Mouse (Mus musculus) gastrocnemius, postnatal 36 days (tissue): ENCODE measurements around the gene Slc32a1. TPM values are rescaled to one million over a fixed set of nuclear protein-coding genes. Genes with fewer than 3 reads are reported as not detected.

Experiments
- DNase-seq, 2 experiments: peaks; one replicate each; pipeline ENCODE4 v3.0.0; 2022
- intact Hi-C: fragments of 180-260 bp; cut with DNase I; formaldehyde crosslinking; loops from one replicate; pipeline ENCODE4 v1.15.1; 2025
- long read RNA-seq, 2 experiments: library from polyadenylated mRNA; stranded (forward); transcript quantifications; one replicate each; pipeline ENCODE4 v2.0.0; 2021
- total RNA-seq, 2 experiments: library from RNA; stranded (reverse); gene quantifications; 2 replicates each; pipeline ENCODE4 v1.2.3; 2021

Slc32a1 gene
- not detected for total RNA-seq
- long read RNA-seq, experiment 1, result 0 reads
- long read RNA-seq, experiment 2, result 0 reads

DNA sequence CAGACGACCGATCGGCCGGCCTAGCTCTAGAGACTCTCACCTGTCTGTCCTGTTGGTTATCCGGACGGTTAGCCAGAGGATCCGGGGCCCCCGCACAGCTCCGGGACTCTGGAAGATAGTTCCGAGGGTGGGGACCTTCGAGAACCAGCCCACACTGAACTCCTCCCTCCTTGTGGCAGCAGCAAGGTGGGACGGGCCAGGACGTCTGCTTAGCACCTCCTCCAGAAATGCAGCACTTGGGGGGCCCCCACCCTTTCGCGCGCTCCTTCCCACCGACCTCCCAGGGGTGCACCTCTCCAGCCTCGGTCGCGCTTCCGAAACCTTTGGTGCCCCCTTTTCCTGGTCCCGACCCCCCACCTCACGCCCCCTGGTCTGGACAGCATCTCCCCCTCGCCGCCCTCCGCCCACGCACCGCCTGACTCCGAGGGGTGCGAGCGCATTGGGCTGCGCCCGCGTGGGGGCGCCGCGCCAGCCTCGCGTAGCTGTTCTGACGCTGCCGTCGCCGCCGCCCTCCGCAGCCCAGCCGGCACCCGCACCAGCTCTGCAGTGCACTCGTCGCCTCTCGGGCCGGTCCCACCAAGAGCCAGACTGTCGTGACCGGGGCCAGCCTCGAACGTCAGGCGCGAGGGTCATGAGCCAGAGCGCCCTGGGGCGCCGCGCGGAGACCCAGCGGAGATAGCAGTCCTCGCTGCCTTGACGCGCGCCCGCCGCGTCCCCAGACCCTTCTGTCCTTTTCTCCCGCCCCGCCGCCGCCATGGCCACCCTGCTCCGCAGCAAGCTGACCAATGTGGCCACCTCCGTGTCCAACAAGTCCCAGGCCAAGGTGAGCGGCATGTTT lies at the start of gene Slc32a1:
Gene Slc32a1, plus strand, starts transcription at position 280 of the 838 bp plus-strand sequence.
- intact Hi-C loops, result no loop called here
- DNase-seq, result no peak

DNA sequence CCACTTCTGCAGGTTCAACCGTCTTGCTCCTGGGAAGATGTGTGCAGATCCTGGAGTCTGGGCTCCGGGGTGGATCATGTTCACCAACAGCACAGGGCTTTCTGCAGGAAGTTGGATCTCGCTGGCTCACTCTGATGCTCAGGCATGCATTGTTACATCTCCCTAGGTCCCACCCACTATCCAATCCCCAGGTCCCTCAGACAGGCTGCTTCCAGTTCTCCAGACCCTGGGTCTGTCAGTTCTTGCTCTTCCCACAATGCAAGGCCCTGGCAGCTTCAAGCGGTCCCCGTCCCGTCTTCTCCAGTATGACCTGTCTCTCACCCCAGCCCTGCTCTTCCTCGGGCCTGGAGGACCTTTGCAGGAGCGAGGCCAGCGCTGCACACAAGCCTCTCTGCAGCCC lies 49.8 kb upstream of the Slc32a1 start:
- DNase-seq, result no peak
- intact Hi-C loops, result no loop called here

DNA sequence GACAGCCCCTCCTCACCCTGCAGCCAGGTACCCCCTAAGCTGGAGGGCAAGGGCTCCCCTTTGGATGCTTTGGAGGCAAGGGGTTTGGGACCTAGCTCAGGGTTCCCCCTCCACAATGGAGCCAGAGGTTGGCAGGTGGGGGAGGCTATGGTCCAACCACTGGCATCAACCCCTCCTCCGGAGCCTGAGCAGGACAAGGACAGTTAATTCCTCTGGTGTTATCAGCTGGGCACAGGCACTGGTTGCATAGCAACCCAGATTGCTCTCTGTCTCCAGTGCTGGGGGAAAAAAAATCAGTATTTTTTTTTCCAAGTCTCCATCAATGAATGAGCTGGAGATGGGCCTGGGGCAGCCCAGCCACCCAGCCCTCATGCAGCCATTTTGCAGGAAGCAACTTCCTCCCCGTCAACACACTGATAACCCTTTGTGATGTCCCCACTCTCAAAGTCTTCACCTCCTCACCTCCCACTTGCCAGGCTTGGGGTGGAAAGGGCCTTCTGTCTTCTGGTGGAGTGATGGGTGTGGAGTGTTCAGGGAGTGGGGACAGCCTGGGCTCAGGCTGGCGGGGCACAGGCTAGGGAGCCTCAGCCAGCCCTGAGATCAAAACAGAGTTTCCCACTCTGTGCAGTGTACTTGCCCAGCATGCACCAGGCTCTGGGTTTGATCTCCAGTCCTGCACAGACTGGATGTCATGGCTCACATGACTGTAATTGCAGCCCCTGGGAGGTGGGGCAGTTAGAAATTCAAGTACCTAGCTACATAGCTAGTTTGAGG lies 49.0 kb upstream of the Slc32a1 start:
- intact Hi-C loops, result no loop called here
- DNase-seq, result no peak

DNA sequence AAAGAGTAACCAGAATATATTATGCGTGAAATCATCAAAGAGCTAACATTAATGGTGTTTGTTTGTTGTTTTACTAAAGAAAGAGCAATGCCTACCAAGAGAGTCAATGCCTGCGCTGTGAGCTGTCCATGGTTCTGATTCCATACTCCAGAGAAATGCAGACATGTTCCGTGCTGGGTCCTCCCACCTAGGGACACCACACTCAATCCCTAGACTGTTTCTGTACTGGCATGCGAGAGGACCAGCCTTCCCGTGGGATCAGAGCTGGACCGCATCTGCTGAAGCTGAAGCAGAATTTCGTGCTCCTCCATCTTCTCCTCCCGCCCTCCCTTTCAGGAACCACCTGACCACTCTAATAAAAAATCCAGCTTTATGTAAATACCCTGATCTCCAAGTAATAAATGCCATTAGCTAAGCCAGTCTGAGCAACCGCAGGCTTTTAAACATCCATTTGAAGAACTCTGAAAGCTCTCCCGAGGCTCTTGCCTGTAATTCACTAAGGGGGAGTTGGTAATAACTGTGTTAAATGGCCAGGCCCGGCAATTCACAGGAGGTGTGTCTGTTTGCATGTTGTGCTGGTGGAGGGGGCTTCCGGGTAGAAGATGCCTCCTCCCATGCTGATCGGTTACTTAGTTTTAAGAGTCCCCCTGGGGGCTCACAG lies 40.0 kb upstream of the Slc32a1 start:
- DNase-seq, result peak in 1 of 2 experiments; percentile 9
- intact Hi-C loops, result no loop called here

DNA sequence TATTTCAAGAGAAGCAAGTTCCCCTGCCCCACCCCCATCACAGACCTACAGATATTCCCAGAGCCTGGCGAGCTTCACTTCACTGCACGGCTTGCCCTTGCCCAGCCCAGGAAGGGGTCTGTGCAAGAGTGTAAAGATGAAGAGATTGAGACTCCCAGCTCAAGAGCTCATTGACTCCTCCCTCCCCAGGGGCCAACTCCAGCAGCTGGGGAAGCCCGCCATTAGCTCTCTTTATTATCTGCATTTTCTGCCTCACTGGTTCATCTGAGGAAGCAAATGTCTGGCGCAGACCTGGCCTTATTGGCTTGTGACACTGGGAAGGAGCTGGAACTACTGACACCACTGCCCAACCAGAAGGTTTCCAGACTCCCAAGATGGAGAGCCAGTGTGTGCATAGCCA lies 30.6 kb upstream of the Slc32a1 start:
- DNase-seq, result no peak
- intact Hi-C loops, result no loop called here

DNA sequence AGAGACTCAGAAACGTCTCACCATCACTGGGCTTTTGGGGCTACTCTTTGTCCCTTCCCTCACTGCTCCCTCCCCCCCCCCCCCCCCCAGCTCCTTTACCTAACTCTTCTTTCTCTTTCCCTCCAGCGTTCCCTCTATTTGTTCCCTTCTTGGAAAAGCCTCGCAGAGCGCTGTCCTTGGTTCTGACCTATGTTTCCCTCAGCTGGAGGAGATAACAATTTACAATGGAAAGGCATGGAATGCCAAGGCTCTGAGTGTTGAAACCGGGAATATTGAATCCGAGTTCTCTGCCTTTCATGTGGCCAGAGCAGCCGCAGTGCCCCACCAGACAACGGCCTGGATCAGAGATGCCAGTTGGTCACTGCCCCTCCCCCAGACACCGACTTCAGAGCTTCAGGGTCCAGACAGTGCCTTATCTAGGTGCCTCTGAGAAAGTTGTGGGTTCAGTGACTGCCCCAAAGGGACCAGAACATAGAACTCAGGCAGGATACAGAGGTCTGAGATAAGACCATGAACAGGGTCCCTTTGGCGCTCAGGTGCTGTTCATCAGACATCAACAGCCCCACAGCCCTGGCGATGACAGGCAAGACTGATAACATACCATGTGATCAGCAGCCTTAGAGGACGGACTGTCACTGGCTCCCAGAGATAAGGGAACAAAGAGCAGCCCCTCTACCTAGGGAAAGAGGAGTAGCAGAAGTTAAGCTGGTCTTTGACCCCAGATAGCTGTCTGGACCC lies 25.8 kb upstream of the Slc32a1 start:
- DNase-seq, result no peak
- intact Hi-C loops, result no loop called here

DNA sequence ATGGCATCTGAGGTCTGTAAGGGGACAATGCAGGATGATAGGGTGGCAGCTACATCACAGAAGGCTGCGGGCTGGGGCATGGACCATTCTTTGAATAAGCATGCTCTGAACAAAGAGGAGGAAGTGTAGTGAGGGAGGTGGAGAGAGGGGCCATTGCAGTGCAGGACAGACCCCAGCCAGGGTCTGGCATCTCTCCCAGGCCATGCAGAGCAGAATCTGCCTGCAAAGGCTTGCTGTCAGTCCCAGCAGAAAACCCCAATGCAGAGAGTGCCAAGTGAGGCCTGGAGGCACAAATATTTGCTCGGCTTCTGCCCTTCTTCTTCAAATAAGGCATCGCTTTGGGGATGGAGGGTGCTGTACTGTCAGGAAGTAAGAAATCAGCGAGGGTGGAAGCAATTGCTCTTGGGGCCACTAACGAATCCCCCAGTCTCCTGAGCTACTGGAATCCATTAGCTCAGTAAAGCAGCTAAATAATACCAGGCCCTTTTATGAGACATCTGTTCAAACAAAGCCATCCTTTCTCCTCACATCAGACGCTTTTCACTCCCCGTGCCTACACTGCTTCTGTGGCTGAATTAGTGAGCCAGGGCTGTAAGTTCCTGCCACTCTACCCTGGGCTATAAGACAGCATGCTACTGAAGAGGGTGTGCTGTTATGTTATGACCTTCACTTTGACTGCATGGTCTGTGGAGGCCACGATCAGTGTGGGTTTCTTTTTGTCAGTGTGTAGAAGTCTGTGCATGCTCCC lies 21.9 kb upstream of the Slc32a1 start:
- DNase-seq, result no peak
- intact Hi-C loops, result no loop called here

DNA sequence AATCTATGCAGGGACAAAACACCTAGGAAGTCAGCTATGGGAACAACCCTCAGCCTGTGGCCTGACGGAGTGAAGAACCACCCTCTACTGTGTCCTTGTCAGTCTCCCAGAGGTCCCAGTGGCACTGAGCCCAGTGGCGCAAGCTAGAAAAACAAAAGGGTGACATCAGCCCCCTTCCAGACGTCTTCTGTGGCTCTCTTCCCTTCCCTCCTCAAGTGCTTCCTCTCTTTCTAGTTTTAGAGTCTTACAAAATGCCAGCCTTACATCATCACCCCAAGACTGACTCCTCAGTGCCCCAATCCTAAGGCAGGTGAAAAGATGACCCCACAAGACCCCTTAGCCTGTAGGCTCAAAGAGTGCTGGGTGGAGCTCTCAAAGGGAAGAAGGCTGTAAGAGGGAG lies 20.1 kb upstream of the Slc32a1 start:
- intact Hi-C loops, result no loop called here
- DNase-seq, result no peak

DNA sequence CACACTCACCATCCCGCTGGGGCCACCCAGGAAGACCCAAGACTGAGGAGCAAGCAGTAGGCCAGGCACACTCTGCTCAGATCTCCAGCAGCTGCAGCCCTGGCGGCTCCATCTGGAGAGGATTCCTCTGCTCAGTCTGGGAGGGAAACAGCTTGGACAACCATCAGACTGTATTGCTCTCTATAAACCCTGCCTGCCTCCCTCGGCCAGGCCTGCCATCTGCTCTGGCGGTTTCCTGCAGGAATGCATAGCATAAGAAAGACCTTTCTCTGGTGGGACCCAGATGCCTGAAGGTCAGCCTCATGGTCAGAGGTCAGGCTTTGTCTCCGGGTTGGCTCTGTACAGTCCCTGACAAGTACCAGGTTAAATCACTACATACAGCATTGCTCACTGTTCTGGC lies 19.3 kb upstream of the Slc32a1 start:
- DNase-seq, result no peak
- intact Hi-C loops, result no loop called here

DNA sequence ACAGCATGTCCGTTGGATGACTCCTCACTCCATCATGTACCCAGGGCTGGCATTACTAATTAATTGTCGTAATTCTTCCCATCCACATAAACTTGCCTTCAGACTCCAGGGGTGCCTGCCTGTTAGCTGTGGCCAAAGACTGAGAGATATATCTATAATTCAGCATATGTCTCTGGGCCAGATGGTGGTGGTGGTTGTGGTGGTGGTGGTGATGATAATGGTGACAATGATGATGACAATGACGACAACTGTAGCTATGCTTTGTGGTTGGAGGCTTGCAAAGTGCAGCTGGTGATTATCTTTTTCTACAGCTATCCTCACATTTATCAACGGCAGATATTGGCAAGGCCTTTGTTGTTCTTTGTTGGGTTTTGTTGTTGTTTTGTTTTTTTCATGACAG lies 17.2 kb upstream of the Slc32a1 start:
- intact Hi-C loops, result no loop called here

DNA sequence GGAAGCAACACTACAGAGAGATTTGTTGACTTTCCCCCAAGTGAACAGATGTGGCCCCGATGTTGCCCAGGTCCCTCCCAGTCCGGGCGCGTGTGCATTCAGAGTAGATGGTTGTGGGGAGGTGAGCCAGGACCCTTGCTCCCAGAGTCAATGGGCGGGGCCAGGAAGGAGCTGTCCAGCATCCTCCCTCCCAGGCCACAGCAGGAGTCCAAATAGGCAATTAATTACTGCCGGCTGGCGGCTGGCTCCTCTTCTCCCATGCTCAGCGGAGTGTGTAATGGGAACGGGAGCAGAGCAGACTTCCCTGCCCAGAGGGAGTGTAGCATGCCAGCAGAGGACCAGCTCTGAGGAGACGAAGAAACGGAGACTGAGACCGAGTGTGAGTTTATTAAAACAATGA lies 15.5 kb upstream of the Slc32a1 start:
- intact Hi-C loops, result no loop called here
- no peak for DNase-seq

More for the DNA sequence above, 17.2 kb upstream of the Slc32a1 start:
- no peak for DNase-seq

DNA sequence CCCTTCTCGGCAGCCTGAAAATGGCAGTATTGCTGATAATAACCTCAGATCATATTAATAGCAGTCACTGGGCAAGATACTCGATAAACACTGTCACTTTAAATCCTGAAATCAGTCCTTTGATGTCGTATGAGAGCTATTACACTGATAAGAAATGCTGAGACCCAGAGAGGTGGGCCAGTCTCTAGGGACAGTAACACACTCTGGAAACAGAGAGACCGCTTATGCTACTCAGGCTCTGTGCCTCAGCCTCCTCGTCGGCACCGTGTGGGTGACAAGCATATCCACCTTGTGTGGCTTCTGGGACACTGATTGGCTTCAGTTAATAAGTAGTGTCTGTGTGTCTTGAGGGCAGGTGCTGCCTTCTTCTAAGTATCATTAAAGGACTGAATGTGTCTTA lies 15.0 kb upstream of the Slc32a1 start:
- no peak for DNase-seq

DNA sequence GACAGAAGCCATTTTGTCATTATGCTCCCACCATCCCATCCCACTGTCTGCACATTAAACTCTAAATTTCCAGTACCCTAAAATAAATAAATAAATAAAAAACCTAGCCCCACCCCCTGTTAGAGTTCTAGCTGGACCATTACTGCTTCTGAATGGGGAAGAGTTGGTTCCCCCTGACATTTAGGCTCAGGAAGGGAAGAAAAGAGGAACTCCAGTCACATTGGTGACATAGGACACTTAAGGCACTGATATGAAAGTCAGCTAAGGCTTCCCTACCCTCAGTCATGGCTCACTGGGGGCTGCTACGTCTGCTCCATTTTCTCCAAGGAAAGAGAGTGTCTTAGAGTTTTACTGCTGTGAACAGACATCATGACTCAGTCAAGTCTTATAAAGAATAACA lies 13.8 kb upstream of the Slc32a1 start:
- no peak for DNase-seq
- intact Hi-C loops, result no loop called here

More for the DNA sequence above, 15.0 kb upstream of the Slc32a1 start:
- intact Hi-C loops, result no loop called here

DNA sequence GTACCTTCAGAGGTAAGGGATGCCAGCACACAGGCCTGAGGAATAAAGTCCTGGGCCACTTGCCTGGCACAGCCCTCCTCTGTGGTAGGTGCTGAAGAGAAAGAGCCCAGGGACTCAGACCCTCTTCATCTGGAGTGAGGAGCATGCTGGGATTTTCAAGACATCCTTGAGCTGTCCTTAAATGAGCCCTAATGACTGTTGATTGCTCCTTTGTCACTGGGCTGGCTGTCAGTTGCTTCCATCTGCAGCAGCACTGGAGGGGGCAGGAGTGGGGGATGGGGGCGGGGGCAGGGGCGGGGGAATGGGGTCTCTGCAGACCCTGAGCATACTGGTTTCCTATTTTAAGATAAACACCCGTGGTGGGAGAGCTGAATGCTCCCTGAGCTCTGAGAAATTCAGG lies 10.1 kb upstream of the Slc32a1 start:
- intact Hi-C loops, result no loop called here

DNA sequence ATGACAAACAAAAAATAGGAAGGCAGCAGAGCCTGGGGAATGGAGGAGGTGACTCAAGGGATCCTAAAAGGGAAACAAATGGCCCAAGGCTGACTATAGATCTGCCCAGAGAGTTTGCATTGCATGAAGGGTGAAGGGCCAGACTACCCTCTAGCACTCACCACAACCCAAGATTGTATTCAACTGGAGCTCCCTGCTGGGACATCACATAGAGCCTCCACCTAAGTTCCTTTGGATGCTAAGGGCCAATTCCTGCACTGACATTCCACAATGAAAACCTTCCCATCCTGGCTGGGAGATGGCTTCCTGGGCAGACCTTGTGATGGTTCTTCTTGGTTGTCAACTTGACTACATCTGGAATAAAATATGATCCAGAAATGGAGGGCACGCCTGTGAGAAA lies 9.2 kb upstream of the Slc32a1 start:
- DNase-seq, result no peak
- intact Hi-C loops, result no loop called here

More for the DNA sequence above, 10.1 kb upstream of the Slc32a1 start:
- DNase-seq, result no peak

DNA sequence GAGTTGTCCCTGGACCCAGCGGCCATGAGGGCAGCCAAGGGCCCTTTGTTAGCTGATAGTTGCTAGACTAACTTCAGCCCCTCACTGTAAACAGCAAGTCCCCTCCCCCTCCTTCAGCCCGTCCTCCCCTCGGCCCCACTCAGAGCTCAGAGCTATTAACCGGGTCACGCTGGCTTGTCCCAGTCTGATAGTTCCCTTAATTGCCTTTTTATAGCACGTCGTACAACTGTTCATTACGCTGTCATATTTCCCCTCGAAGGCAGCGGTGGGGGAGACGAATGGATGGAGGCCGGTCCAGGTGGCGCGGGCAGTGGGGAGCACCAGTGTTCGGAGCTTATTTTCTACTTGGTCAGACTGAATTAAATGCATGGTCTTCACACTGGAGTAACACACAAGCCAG lies 7.9 kb upstream of the Slc32a1 start:
- intact Hi-C loops, result no loop called here
- DNase-seq, result no peak

DNA sequence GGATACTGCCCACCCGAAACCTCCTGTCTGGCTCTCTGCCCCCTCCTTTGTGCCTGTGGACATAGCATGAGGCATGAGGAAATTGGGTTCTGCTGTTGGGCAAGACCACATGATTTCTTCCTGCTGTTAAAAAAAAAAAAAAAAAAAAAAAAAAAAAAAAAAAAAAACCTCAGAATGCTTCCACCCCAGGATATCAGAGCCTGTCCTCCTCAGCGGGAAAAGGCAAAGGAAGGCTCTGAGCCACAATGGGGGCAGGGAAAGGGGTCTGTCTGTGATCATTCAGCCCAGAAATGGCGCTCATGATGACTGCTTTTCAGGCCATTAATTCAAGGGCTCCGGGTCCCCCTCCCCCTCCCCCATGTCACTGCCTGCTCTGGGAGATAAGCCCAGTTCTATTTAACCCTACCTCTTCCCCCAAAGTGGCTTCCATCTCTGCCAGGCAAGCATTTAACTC lies 4.0 kb upstream of the Slc32a1 start:
- DNase-seq, result no peak
- intact Hi-C loops, result no loop called here

DNA sequence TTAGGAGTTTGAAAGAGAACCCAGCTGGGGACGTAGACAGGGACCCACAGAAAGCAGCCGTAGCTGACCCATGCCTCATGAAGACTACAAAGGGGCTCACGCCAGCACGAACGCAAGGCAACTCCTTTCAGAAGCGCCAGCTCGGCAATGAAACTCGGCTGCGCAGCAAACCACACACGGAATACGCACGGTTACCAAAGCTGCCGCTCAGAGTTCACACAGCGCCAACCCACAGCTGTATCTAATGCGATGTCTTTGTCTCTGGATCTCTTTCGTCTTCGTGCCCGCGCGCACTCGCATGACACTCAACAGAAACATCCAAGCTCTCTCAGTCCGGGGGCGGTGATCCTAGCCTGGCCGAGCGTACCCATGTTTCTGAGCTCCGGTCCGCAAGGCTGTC lies 886 bp upstream of the Slc32a1 start:
- intact Hi-C loops, result no loop called here
- no peak for DNase-seq

DNA sequence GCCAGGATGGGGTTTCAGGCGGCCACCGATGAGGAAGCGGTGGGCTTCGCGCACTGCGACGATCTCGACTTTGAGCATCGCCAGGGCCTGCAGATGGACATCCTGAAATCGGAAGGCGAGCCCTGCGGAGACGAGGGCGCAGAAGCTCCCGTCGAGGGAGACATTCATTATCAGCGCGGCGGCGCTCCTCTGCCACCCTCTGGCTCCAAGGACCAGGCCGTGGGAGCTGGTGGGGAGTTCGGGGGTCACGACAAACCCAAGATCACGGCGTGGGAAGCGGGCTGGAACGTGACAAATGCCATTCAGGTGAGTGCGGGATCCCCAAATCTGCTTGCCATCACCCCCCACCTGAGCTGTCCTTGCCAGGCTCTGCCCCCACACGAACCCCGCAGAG lies 756 bp downstream of the Slc32a1 start:
- intact Hi-C loops, result no loop called here
- DNase-seq, result no peak
